Mouse (Mus musculus): ENCODE data around the gene Gm28047. TPM values are rescaled to one million over a fixed set of nuclear protein-coding genes. Genes with fewer than 3 reads are reported as not detected.

Gene Gm28047
- 0.36 TPM in 1 of 2 replicates, not detected in the other for polyA plus RNA-seq (2015; fragmentation: Nextera tagmentation; extraction: Ambion mirVana)

DNA sequence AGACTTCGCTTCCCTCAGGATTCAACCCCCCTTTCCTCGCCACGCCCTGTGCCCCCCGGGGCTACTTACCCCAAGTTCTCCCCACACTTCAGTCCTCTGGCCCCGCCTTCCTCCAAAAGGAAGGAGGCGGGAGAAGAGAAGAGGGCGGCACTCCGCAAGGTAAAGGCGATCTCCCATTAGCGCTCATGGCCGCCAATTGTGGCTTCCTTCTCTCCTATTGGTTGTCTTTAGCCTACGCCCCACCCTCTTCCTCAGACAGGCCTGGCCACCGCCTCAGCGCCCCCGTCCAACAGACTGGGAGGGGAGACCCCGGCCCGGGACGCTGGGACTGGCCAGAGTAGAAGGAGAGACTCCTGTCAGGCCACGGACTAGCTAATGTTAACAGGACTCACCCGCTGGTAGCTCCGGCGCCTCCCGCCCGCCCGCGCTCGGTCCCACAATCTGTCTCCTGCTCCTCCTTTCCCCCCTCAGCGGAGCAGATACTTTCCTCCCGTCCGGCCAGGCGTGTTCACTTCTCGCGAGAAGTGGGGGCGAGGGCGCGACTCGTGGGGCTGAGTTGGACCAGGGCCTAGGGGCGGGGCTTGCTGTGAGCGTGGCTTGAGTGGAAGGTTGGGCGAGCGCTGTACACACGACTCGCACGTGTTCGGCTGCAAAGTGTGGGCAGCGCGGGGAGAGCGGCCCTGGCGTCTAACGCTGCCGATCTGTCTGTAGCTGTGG, at the start of gene Gm28047, which contains the start of gene Atf7:
Gm28047 (minus strand) TSS at position 98 of the 717 bp plus-strand sequence.
Atf7 (minus strand) TSS at position 495 of the 717 bp plus-strand sequence.
- 0% methylated on average over 51 of the region's 51 CpGs for WGBS
- H3K4me2 ChIP-seq (replicated peaks; ENCODE audit: low read depth, low read length), result peak within 1 kb of the TSS; percentile 88
- H3K4me3 ChIP-seq (ENCODE audit: low read length), result peak within 1 kb of the TSS; percentile 68
- H3K36me3 ChIP-seq (ENCODE audit: insufficient read depth, low read length), result no peaks in the 10 kb centered on the region
- H3K27ac ChIP-seq (ENCODE audit: low read length), result peak within 1 kb of the TSS; percentile 100
- H3K27me3 ChIP-seq (ENCODE audit: insufficient read depth, low read length), result no peaks in the 10 kb centered on the region
- H3K4me1 ChIP-seq (ENCODE audit: insufficient read depth, low read length), result peaks cover 22% of the 10 kb centered on the region
- ATAC-seq (ENCODE audit: low FRiP score, low TSS enrichment), result peak; percentile 99
- H3K9ac ChIP-seq (replicated peaks; ENCODE audit: low read length), result peak within 1 kb of the TSS; percentile 87
- no peaks in the 10 kb centered on the region for H3K9me3 ChIP-seq (ENCODE audit: low read length)

DNA sequence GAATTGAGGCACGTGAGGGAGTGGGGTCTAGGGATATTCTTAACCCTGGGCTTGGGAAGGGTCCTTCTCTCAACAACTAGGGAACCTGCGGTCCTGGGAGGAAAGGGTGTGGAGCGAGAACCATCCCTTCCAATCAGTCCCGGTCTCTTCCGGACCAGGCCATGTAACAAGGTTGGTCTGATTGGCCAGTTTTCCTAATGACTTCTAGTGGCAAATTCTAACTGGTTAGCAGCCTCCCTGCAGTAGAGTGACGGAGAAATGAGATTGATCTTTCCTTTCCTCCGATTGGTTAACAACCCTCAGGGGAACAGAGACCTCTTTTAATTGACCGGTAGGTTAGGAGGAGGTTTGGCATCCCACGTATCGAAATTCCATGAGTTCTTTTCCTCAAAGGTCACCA, 48.7 kb upstream of the Gm28047 start:
- peak; percentile 54 for ATAC-seq (ENCODE audit: low FRiP score, low TSS enrichment)
- H3K9ac ChIP-seq (replicated peaks; ENCODE audit: low read length), result peak overlapping the region; percentile 40; the same call in 1 of the 2 replicates

DNA sequence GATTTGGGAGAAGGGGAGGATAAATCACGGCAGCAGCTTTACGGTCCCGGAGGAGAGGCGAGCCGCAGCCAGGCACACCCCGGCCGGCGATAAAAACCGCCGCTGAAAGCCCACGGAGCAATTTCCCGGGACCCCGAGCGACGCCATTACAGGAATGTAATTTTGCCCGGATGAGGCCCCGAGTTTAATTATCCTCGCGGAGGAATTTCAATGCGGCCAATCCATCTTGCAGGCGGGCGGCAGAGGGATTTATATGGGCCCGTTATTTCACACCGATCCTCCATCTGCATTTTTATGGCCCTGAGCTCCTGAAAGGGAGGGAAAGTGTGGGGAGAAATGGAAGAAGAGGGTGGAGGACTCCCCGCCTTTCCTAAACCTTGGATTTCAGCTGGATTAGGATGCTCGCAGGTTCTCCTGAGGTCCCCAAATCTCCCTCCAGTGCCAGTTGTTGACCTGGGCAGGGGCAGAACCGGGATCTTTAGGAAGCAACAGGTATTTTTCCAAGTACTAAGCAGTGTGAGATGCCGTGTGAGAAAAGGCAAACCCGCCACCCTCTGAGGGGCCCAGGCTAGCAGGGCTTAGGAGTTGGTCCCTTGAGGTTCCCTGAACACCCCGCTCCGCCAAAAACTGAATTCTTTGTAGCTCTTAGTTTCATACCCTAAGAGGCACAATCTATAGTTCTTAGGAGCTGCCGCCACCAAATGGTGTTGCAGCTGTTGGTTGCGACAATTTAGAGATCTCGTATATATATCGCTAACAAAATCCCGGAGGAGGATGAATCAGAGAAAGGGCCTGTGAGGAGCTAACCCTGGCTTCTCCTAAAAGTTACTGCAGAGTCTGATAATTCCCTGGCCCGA, 47.6 kb upstream of the Gm28047 start, which contains the start of gene Atp5g2:
Atp5g2 (minus strand) TSS at position 138 of the 857 bp plus-strand sequence.
- H3K4me2 ChIP-seq (replicated peaks; ENCODE audit: low read depth, low read length), result peak within 1 kb of the TSS; percentile 67
- peak within 1 kb of the TSS; percentile 98 for H3K27ac ChIP-seq (ENCODE audit: low read length)
- peaks cover 4% of the 10 kb centered on the region for H3K36me3 ChIP-seq (ENCODE audit: insufficient read depth, low read length)
- peaks cover 29% of the 10 kb centered on the region for H3K4me1 ChIP-seq (ENCODE audit: insufficient read depth, low read length)
- no peaks in the 10 kb centered on the region for H3K27me3 ChIP-seq (ENCODE audit: insufficient read depth, low read length)
- peak within 1 kb of the TSS; percentile 88 for H3K4me3 ChIP-seq (ENCODE audit: low read length)
- H3K9ac ChIP-seq (replicated peaks; ENCODE audit: low read length), result peak within 1 kb of the TSS; percentile 81
- no peak for ATAC-seq (ENCODE audit: low FRiP score, low TSS enrichment)
- under 1% methylated on average over 37 of the region's 37 CpGs for WGBS
- H3K9me3 ChIP-seq (ENCODE audit: low read length), result peaks cover 2% of the 10 kb centered on the region; the same call in 1 of the 2 replicates

More for the DNA sequence above, 48.7 kb upstream of the Gm28047 start:
- H3K4me2 ChIP-seq (replicated peaks; ENCODE audit: low read depth, low read length), result peak overlapping the region; percentile 67
- WGBS, result under 1% methylated on average over 10 of the region's 10 CpGs
- H3K4me1 ChIP-seq (ENCODE audit: insufficient read depth, low read length), result peaks cover 29% of the 10 kb centered on the region
- H3K36me3 ChIP-seq (ENCODE audit: insufficient read depth, low read length), result no peaks in the 10 kb centered on the region
- peak overlapping the region; percentile 88 for H3K4me3 ChIP-seq (ENCODE audit: low read length)
- peak overlapping the region; percentile 98 for H3K27ac ChIP-seq (ENCODE audit: low read length)
- no peaks in the 10 kb centered on the region for H3K27me3 ChIP-seq (ENCODE audit: insufficient read depth, low read length)
- H3K9me3 ChIP-seq (ENCODE audit: low read length), result peaks cover 2% of the 10 kb centered on the region; the same call in 1 of the 2 replicates

DNA sequence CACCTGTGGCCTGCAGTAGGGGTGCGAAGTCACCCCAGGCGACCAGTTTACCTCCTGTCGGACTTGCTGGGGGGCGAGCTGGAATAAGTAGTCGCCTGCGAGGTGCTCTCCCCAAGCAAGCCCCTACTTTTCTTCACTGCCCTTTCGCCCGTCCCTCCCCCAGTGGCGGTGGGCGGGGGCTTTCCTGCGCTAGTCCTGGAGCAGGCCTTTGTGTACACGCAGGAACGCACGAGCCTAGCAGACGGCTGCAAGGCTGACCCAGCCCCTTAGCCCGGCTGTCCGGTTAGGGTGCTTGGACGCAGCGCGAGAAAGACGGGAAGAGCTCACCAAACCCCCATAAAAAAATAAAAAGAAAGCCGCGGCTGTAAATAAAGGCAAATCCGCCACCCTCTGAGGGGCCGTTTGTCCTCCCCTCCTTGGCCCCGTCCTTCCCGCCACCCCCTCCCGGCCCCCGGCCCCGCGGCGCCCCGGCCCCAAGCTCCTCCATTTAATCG, 46.9 kb upstream of the Gm28047 start:
- peak overlapping the region; percentile 67 for H3K4me2 ChIP-seq (replicated peaks; ENCODE audit: low read depth, low read length)
- 1% methylated on average over 31 of the region's 34 CpGs for WGBS
- peaks cover 10% of the 10 kb centered on the region for H3K36me3 ChIP-seq (ENCODE audit: insufficient read depth, low read length)
- H3K9me3 ChIP-seq (ENCODE audit: low read length), result peaks cover 2% of the 10 kb centered on the region; the same call in 1 of the 2 replicates
- ATAC-seq (ENCODE audit: low FRiP score, low TSS enrichment), result peak; percentile 82
- peak overlapping the region; percentile 81 for H3K9ac ChIP-seq (replicated peaks; ENCODE audit: low read length)
- peak overlapping the region; percentile 88 for H3K4me3 ChIP-seq (ENCODE audit: low read length)
- peaks cover 29% of the 10 kb centered on the region for H3K4me1 ChIP-seq (ENCODE audit: insufficient read depth, low read length)
- H3K27me3 ChIP-seq (ENCODE audit: insufficient read depth, low read length), result no peaks in the 10 kb centered on the region
- H3K27ac ChIP-seq (ENCODE audit: low read length), result peak overlapping the region; percentile 98

DNA sequence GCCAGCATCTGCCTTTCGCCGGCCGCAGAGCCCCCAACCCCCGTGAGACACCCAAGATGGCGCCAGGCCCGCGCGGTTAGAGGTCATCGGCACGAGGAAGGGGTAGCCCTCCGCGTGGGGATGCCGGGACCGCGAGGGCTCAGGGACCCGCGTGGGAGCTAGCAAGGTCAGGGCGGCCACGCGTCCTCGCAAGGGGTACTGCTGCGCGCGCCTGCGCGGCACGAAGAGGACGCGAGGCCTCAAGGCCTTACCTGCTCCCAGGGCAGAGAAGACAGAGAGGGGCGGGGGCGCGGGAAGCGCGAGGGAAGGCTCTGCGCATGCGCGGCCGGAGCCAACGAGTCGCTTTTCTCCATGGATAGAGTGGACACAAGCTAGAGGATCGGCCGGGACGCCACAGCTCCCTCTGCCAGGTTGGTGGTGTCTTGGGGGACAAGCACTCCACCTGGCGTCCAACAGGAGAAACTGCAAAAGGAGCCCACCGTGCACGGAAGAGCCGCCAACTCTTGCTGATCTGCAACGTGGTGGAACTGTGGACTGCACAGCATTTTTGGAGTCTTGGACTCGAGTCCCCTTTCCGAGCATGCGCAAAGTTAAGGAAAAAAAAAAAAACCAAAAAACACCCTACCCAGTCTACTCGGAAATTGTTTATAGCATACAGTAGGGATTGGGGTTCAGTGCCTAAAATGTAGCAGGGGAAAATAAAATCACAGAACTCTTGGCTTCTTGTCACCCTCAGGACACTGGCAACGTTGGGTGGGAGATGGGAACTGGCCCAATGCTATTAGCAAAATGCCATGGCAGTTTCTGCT, 46.1 kb upstream of the Gm28047 start:
- Histone ChIP-seq H3K4me3 (ENCODE audit: low read length) (peak overlapping the region; percentile 88), H3K36me3 (ENCODE audit: insufficient read depth, low read length) (peaks cover 18% of the 10 kb centered on the region), H3K4me1 (ENCODE audit: insufficient read depth, low read length) (peaks cover 29% of the 10 kb centered on the region), H3K4me2 (replicated peaks; ENCODE audit: low read depth, low read length) (peak overlapping the region; percentile 88), H3K9ac (replicated peaks; ENCODE audit: low read length) (peak overlapping the region; percentile 100), H3K9me3 (ENCODE audit: low read length) (no peaks in the 10 kb centered on the region), H3K27ac (ENCODE audit: low read length) (peak overlapping the region; percentile 98), H3K27me3 (ENCODE audit: insufficient read depth, low read length) (no peaks in the 10 kb centered on the region)
- ATAC-seq (ENCODE audit: low FRiP score, low TSS enrichment), result peak; percentile 92
- WGBS, result under 1% methylated on average over 52 of the region's 53 CpGs

DNA sequence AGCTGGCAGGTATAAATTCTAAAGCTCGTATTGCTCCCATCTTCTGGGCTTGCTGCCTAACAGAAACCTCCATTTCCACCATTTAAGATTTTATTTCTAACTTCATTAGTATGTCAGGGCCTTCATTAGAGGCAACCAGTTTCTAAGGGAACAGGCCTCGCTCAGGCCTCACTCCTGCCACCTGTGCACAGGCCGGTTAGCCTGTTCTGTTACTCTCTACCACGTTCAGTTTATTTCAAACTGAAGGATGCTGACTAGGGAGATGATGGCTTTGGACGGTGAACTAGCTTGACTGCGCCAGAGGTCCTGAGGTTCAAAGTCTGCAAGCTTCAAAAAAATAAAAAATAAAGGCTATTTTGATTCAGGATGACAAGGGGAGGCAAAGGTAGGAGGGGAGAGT, 45.4 kb upstream of the Gm28047 start:
- 6% methylated on average over 6 of the region's 6 CpGs for whole genome bisulfite sequencing

DNA sequence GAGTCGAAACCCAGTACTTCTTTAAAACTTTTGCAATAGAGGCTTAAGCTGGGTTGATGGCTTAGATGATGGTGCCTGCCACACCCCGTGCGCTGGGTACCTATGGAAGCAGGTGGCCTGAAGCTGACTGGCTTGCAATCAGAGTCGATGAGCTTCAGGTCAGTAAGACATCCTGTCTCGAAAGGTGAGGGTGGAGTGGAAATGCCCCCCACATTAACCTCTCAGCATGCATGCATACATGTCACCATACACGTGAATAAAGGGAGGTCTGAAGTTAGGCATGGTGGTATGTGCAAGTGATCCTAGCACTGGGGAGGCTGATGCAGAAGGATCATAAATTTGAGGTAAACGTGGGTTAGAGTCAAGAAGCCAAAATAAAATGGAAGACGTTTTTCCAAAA, 44.7 kb upstream of the Gm28047 start:
- no peak overlapping the region for H3K4me3 ChIP-seq (ENCODE audit: low read length)
- no peak for ATAC-seq (ENCODE audit: low FRiP score, low TSS enrichment)
- peaks cover 29% of the 10 kb centered on the region for H3K4me1 ChIP-seq (ENCODE audit: insufficient read depth, low read length)
- WGBS, result 74% methylated on average over 8 of the region's 8 CpGs
- no peaks in the 10 kb centered on the region for H3K27me3 ChIP-seq (ENCODE audit: insufficient read depth, low read length)
- H3K9me3 ChIP-seq (ENCODE audit: low read length), result no peaks in the 10 kb centered on the region
- H3K27ac ChIP-seq (ENCODE audit: low read length), result no peak overlapping the region
- peak overlapping the region; percentile 28; the same call in 1 of the 2 replicates for H3K4me2 ChIP-seq (replicated peaks; ENCODE audit: low read depth, low read length)
- H3K9ac ChIP-seq (replicated peaks; ENCODE audit: low read length), result peak overlapping the region; percentile 50
- H3K36me3 ChIP-seq (ENCODE audit: insufficient read depth, low read length), result peaks cover 30% of the 10 kb centered on the region

More for the DNA sequence above, 45.4 kb upstream of the Gm28047 start:
- H3K27ac ChIP-seq (ENCODE audit: low read length), result peak overlapping the region; percentile 97
- H3K36me3 ChIP-seq (ENCODE audit: insufficient read depth, low read length), result peaks cover 23% of the 10 kb centered on the region
- ATAC-seq (ENCODE audit: low FRiP score, low TSS enrichment), result peak; percentile 11; the same call in 1 of the 2 replicates
- H3K27me3 ChIP-seq (ENCODE audit: insufficient read depth, low read length), result no peaks in the 10 kb centered on the region
- peak overlapping the region; percentile 100 for H3K9ac ChIP-seq (replicated peaks; ENCODE audit: low read length)
- H3K4me3 ChIP-seq (ENCODE audit: low read length), result peak overlapping the region; percentile 88
- no peaks in the 10 kb centered on the region for H3K9me3 ChIP-seq (ENCODE audit: low read length)
- peak overlapping the region; percentile 88 for H3K4me2 ChIP-seq (replicated peaks; ENCODE audit: low read depth, low read length)
- peaks cover 29% of the 10 kb centered on the region for H3K4me1 ChIP-seq (ENCODE audit: insufficient read depth, low read length)

DNA sequence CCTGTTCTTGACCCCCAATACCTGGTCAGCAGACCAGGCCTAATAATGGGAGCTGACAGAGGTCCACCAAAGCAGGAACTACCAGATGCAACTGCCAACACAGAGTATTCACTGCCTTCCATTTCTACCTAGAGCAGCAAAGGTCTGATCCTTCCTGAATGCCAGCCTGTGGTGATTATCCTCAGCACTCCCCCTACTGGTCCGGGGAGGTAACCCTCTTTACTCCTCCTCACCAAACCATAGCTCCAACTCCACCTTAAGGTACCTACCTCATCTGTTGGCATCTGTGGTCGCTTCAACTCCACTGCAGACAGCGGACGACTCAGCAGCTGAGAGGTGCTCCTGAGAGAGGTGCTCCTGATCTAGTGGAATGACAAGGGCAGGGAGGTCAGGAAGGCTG, 40.6 kb upstream of the Gm28047 start:
- Histone ChIP-seq H3K9ac (replicated peaks; ENCODE audit: low read length) (no peak overlapping the region), H3K4me2 (replicated peaks; ENCODE audit: low read depth, low read length) (no peak overlapping the region), H3K27me3 (ENCODE audit: insufficient read depth, low read length) (no peaks in the 10 kb centered on the region), H3K4me3 (ENCODE audit: low read length) (no peak overlapping the region), H3K9me3 (ENCODE audit: low read length) (no peaks in the 10 kb centered on the region), H3K4me1 (ENCODE audit: insufficient read depth, low read length) (peaks cover 11% of the 10 kb centered on the region), H3K27ac (ENCODE audit: low read length) (no peak overlapping the region), H3K36me3 (ENCODE audit: insufficient read depth, low read length) (peaks cover 60% of the 10 kb centered on the region)
- ATAC-seq (ENCODE audit: low FRiP score, low TSS enrichment), result no peak
- 57% methylated on average over 4 of the region's 4 CpGs for WGBS

DNA sequence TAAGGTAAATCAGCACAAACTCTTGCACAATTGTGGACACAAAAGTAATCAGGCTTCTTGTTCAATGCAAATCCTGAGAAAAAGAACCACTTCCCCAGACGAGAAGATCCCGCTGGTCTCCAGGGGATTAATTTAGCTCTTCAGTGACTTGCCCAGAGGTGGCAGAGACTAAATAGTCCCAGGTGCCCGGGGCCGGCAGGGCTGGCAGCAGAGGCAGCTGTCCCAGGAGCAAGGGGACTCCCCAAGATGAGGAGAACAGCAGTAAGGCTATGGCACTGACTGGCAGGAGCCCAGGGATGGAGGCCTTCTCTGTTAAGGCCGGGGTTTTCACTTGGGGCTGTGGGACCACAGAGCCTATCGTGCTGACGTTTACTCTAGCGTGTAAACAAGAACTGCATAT, 39.0 kb upstream of the Gm28047 start:
- H3K27me3 ChIP-seq (ENCODE audit: insufficient read depth, low read length), result no peaks in the 10 kb centered on the region
- WGBS, result 90% methylated on average over 8 of the region's 8 CpGs
- no peaks in the 10 kb centered on the region for H3K4me1 ChIP-seq (ENCODE audit: insufficient read depth, low read length)
- ATAC-seq (ENCODE audit: low FRiP score, low TSS enrichment), result no peak
- no peak overlapping the region for H3K9ac ChIP-seq (replicated peaks; ENCODE audit: low read length)
- H3K4me2 ChIP-seq (replicated peaks; ENCODE audit: low read depth, low read length), result no peak overlapping the region
- H3K36me3 ChIP-seq (ENCODE audit: insufficient read depth, low read length), result peaks cover 67% of the 10 kb centered on the region
- H3K27ac ChIP-seq (ENCODE audit: low read length), result no peak overlapping the region
- no peaks in the 10 kb centered on the region for H3K9me3 ChIP-seq (ENCODE audit: low read length)
- H3K4me3 ChIP-seq (ENCODE audit: low read length), result no peak overlapping the region

Data from kidney, embryonic 16.5 days (tissue).